Mouse (Mus musculus): Measurements from ENCODE around the gene Tatdn3.

- TF ChIP-seq POLR2AphosphoS2 (IDR thresholded peaks at IDR 0.05; ENCODE audit: insufficient read length, low read depth) (no peak), MAX (IDR thresholded peaks at IDR 0.05; ENCODE audit: low read depth) (no peak), SRF (IDR thresholded peaks at IDR 0.05; ENCODE audit: control insufficient read depth, insufficient read length, low read depth) (no peak), MYOD1 (IDR thresholded peaks at IDR 0.05; ENCODE audit: control insufficient read depth in 1 of 3, insufficient read length in 2 of 3, low read depth in 2 of 3) (no peak), CEBPB (IDR thresholded peaks at IDR 0.05; ENCODE audit: insufficient read depth, poor library complexity, severe bottlenecking) (no peak), E2F4 (IDR thresholded peaks at IDR 0.05; ENCODE audit: insufficient read depth) (no peak), POLR2A (IDR thresholded peaks at IDR 0.05; ENCODE audit: insufficient read length, low read depth) (no peak), MYOG (IDR thresholded peaks at IDR 0.05; ENCODE audit: control insufficient read depth in 1 of 3, insufficient read depth in 1 of 3, insufficient read length in 2 of 3, low read depth in 2 of 3) (no peak), USF1 (IDR thresholded peaks at IDR 0.05; ENCODE audit: low read depth) (no peak), TCF12 (IDR thresholded peaks at IDR 0.05; ENCODE audit: insufficient read depth, poor library complexity, severe bottlenecking) (no peak), REST (IDR thresholded peaks at IDR 0.05; ENCODE audit: insufficient read depth, insufficient read length) (no peak)
Observed at GRCm38 (mm10) chr1:191045264-191045663, 17.5 kb downstream of the Tatdn3 start.
